Mouse (Mus musculus) thymus, postnatal 10 days (tissue): ENCODE data around the gene Sp1.

ENCODE experiments used
- DNase-seq, 2 experiments: peaks; one replicate each; pipeline ENCODE4 v3.0.0; 2021; ENCODE audit warnings: low spot score in 2 of 2

Gene Sp1

DNA sequence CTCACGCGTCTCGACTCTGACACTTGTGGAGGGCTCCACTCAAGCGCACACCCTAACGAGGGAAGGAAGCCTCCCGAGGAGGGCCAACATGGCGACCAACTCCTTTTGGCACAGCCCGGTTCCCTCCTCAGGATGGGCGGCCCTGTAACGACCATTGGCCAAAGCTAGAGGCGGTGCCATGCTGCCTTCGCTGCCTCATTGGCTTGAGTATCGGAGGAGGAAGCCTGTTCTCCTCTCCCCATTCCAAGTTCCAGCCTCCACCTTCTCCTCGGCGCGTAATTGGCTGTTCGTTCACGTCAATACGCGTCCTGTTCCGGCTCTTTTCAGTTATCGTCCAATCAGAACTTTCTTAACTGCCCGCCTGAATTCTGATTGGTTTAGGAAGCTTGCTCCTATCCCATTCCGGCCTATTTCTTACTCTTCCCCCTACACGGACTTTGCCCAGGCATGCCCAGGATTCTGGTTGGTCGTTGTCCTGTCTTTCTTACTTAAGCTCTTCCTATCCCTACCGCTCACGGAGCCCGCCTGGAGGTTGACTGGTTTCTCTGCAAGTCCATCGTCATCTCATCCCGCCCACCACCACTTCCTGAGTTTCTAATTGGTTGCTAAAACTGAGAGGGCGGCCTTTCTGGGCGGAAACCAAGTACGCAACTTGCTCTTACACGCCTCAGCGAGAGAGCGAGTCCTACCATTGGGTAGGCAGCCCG is at the start of gene Sp1:
Gene Sp1, plus strand, starts transcription at position 655 of the 707 bp plus-strand sequence.
- DNase-seq: peak; percentile 95 to 100

- no peak for DNase-seq
Observed at GRCm38 (mm10) chr15:102356501-102357325, 49.2 kb upstream of the Sp1 start.

DNA sequence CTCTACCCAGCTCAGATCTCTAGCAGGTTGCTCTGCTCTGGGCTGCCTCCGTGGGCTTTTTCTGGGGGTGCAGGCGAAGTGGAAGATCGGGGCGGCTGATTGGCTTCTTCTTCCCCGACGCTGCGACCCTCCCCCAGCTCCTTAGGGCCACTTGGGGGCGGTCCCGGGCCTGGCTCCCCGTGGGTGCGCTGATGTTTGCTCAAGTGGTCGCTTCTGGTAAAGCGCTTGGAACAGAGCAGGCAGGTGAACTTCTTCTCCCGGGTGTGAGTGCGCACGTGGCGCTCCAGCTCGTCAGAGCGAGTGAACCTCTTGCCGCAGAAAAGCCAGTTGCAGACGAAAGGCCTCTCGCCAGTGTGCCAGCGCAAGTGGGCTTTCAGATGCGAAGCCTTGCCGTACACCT is 47.8 kb upstream of the Sp1 start:
- DNase-seq: peak in 1 of 2 experiments; percentile 24

- DNase-seq: no peak
Observed at GRCm38 (mm10) chr15:102358834-102359233, 47.1 kb upstream of the Sp1 start.

- DNase-seq: no peak
Observed at GRCm38 (mm10) chr15:102362648-102363047, 43.3 kb upstream of the Sp1 start.

GRCm38 (mm10) chr15:102364678-102365077 is 41.3 kb upstream of the Sp1 start:
- no peak for DNase-seq

GRCm38 (mm10) chr15:102366238-102366637 is 39.7 kb upstream of the Sp1 start:
- no peak for DNase-seq

DNA sequence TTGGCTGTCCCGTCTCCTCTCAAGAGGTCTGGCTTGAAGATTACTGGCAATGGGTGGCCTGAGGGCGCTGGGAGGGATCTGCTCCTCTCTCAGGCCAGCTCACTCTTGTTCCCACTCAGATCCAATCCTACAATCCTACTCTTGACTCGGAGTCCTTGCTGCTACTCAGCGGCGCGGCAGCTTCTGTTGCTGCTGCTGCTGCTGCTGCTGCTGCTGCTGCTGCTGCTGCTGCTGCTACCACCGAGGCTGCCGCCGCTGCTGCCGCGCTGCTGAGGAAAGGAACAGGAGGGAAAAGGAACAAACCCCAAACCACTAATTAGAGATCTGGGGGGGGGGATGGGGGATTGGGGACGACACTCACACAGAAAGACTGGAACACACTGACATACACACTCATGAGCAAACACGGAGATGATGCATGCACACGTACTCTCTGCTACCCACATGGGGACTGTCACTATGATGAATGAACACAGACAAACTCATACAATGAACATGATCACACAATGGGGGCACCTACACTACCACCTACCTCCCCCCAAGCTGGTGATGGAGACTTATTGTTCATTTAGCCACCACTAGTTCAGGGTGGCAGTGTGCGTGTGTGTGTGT is 39.1 kb upstream of the Sp1 start, which contains the start of gene Sp7:
Gene Sp7, minus strand, starts transcription at position 450 of the 612 bp plus-strand sequence.
- DNase-seq: no peak

DNA sequence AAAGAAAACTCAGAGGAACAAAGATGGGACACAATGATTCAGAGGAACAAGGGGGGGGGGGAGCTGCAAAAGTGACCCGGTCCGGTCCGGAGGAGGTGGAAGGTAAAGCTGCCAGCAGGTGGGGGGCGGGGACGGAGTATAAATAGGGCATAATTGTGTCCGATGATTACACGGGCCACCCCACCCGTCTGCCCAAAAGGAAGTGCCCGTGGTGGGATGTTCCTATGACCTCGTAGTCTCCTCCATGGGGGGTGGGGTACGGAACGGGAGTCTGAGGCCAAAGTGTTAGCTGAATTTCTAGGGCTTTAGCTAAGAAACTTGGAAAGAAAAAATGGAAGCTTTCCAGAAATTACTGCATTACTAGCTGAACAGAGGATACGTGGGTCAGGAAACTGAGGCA is 36.0 kb upstream of the Sp1 start:
- DNase-seq: no peak

DNA sequence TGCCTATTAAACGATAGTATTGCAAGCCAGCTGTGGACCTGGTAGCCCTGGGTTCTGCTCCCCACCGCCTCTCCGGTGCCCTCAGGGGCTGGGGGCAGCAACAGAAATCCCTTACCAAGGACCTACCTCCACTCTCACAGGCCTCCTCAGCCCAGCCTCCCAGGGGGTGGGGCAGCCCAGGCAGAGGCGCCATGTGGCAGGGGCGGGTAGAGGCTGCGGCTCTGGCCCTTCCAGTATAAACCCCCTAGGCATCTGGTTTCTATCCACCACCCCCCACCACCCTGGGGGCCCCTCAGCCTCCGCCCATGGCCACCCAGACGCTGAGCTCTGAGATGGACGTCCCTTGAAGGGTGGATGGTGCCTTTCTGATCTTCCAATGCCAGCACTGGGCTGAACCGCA is 35.2 kb upstream of the Sp1 start:
- DNase-seq: no peak

GRCm38 (mm10) chr15:102376453-102377162 is 29.3 kb upstream of the Sp1 start:
- peak; percentile 25 to 36 for DNase-seq

GRCm38 (mm10) chr15:102377163-102377543 is 28.8 kb upstream of the Sp1 start:
- peak; percentile 68 to 85 for DNase-seq

DNA sequence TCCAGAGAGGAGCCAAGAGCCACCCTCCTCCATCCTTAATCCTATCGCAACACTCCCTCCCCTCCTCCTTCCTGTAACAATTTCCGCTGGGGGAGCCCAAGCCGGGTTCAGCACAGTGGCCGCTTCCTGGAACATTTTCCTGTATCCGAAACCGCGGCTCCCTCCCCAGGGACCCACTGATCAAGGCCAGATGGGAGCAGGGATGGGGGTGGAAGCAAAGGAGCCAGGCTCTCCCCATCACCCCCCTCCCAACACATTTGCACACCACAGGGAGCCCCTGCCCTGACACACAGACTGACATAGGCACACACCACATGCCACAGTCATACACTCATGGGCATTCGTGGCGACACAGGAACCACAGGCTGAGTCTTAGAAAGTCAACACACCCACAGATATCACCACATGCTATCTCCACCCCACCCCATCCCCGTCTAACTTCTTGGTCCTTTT is 28.1 kb upstream of the Sp1 start:
- no peak for DNase-seq

DNA sequence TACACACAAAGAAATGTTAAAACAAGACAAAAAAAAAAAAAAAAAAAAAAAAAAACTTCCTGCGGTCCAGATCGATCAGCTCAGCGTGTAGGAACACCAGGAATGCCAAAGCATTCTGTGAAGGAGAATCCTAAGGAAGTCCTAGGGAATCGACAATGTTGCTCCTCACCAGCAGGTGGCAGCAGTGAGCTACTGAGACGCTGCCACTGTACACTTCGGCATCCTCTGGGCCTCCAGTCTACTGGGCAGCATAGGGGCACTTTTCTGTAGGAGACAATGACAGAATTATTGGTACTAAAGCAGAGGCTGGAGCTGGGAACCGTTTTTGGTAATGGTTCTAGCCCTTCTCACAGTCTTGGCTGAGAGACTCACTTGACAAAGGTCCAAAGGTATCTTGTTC is 24.4 kb upstream of the Sp1 start:
- peak in 1 of 2 experiments; percentile 76 for DNase-seq

- DNase-seq: no peak
Observed at GRCm38 (mm10) chr15:102383671-102384070, 22.3 kb upstream of the Sp1 start.

GRCm38 (mm10) chr15:102386640-102387039 is 19.3 kb upstream of the Sp1 start:
- DNase-seq: no peak

GRCm38 (mm10) chr15:102388942-102389341 is 17.0 kb upstream of the Sp1 start:
- DNase-seq: no peak

GRCm38 (mm10) chr15:102392520-102392919 is 13.4 kb upstream of the Sp1 start:
- DNase-seq: no peak

DNA sequence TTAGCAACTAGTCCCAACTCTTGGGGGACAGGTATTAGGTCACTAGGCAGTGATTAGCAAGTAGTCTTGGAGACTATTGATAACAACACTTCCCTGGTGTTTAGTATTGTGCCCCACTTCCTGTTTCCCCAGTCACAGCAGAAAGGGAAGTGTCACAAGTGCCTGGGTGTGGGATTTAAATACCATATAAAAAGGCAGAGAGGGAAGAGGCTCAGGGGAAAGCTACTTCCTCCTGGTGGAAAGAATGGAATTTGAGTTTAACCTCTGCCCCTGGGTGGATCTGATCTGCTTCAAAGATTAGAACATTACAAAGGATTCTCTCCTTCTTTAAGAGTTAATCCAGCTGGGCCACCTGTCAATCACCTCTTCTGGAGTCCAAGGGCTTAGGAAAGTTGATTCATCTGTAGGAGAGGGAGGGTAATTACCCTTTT is 12.3 kb upstream of the Sp1 start:
- no peak for DNase-seq

DNA sequence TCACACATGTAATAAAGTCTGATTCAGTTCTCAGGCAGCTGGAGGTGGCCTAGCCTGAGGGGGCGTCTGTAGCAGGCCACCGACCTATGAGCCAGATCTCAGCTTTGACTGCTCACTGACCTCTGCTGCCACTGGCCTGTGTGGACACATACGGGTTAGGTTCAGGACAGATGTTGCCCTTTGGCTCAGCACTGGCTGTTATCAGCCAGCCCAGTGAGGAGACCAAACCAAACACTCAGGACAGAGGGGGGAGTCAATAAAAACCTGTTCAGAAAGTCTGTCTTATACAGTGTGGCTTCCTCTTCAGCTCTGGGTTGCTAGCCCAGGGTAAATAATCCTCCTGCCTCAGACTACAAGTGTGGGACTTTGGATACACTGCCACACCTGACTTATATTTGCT is 10.9 kb upstream of the Sp1 start:
- no peak for DNase-seq

DNA sequence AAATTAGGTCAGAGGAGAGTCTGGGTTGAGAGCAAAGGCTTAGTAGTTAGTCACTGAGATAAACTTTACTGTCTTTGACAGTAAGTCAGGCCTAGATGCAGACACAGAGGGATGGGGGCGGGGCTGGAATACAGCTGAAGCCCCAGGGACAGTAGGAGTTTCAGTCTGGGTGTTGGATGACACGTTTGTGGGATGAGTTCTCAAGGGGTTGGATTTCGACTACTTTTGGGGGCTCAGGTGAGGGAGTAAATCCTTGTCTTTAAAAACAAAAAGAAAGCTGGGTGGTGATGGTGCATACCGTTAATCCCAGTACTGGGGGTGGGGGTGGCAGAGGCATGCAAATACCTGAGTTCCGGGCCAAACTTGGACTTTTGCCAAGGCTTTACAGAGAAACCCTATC is 7.3 kb upstream of the Sp1 start:
- no peak for DNase-seq
